Mouse (Mus musculus) liver, embryonic 14.5 days (tissue): ENCODE results near the gene Sipa1l3. TPM values are rescaled to one million over a fixed set of nuclear protein-coding genes. Genes with fewer than 3 reads are reported as not detected.
A peak's percentile ranks its signal among the peaks of the same experiment; 100 is the strongest.

Experiments
- ATAC-seq: fragments of 200-750 bp; cut with Nextera tagmentation; 2 replicates; pipeline ENCODE4 v1.8.0; 2017; ENCODE audit warnings: moderate number of reproducible peaks, mild to moderate bottlenecking, moderate library complexity; ENCODE audit not compliant: insufficient read depth
- DNase-seq, 3 experiments: peaks; one replicate each; pipeline ENCODE4 v3.0.0-alpha.2; 2012 to 2013; ENCODE audit warnings: low read depth in 3 of 3, low spot score in 3 of 3
- H3K27ac ChIP-seq: fragments of 300-500 bp; sonication (generic); 2 replicates; pipeline ENCODE4 v1.5.1; 2014; ENCODE audit warnings: moderate library complexity, mild to moderate bottlenecking, control low read depth, inconsistent platforms
- H3K27me3 ChIP-seq: fragments of 300-500 bp; sonication (generic); 2 replicates; pipeline ENCODE4 v1.6.1; 2014; ENCODE audit warnings: mild to moderate bottlenecking, low read length, moderate library complexity; ENCODE audit not compliant: control insufficient read depth, insufficient read depth
- H3K36me3 ChIP-seq: fragments of 300-500 bp; sonication (generic); replicated peaks from 2 replicates; pipeline ENCODE4 v1.6.1; 2014; ENCODE audit warnings: low read depth; ENCODE audit not compliant: control insufficient read depth, insufficient read depth
- H3K4me1 ChIP-seq, 2 experiments: fragments of 200-500 bp in 1 of 2; fragments of 300-500 bp in 1 of 2; sonication (generic) in 1 of 2; replicated peaks; 2 replicates each; pipeline ENCODE4 v1.6.1; 2012 to 2014; ENCODE audit warnings: antibody characterized with exemption in 1 of 2, inconsistent platforms in 1 of 2, low read length in 1 of 2; ENCODE audit not compliant: control insufficient read depth in 2 of 2, insufficient read depth in 2 of 2
- H3K4me2 ChIP-seq: fragments of 300-500 bp; sonication (generic); 2 replicates; pipeline ENCODE4 v1.6.1; 2014; ENCODE audit warnings: low read depth, mild to moderate bottlenecking, control low read depth, moderate library complexity
- H3K4me3 ChIP-seq, 2 experiments: fragments of 200-500 bp in 1 of 2; fragments of 300-500 bp in 1 of 2; sonication (generic) in 1 of 2; 2 replicates each; pipeline ENCODE4 v1.5.1; 2012 to 2014; ENCODE audit warnings: low read depth in 2 of 2, low read length in 2 of 2, mild to moderate bottlenecking in 2 of 2, control low read depth in 1 of 2, inconsistent platforms in 1 of 2, moderate library complexity in 1 of 2; ENCODE audit not compliant: insufficient read depth in 1 of 2
- H3K9ac ChIP-seq: fragments of 300-500 bp; sonication (generic); replicated peaks from 2 replicates; pipeline ENCODE4 v1.6.1; 2014; ENCODE audit warnings: mild to moderate bottlenecking, control low read depth, moderate library complexity
- H3K9me3 ChIP-seq: fragments of 300-500 bp; sonication (generic); 2 replicates; pipeline ENCODE4 v1.6.1; 2016; ENCODE audit warnings: low read length, mixed read lengths; ENCODE audit not compliant: control insufficient read depth
- CTCF ChIP-seq: IDR thresholded peaks from 2 replicates; pipeline ENCODE4 v1.5.1; 2016; ENCODE audit warnings: antibody characterized with exemption, low read depth, control low read depth
- EP300 ChIP-seq: IDR thresholded peaks from 2 replicates; pipeline ENCODE4 v1.6.1; 2016; ENCODE audit warnings: antibody characterized with exemption, low read depth
- WGBS: fragments of 180-500 bp; shearing (Covaris S2); extraction: QIAGEN DNeasy Blood & Tissue Kit; methylation state at CpG from one replicate; pipeline ENCODE4 v1.1.7; 2014; ENCODE audit not compliant: insufficient replicate concordance; 5-methylcytosine and 5-hydroxymethylcytosine counted together
- polyA plus RNA-seq, 2 experiments: library from polyadenylated mRNA; depleted of rRNA in 1 of 2; stranded (reverse) in 1 of 2; unstranded in 1 of 2; fragments of >200 nt; fragmentation: Nextera tagmentation in 1 of 2; extraction: Ambion mirVana in 1 of 2; gene quantifications; 2 replicates each; pipeline versions ENCODE4 v1.2.1 to v1.2.3; 2012 to 2014

Sipa1l3 gene
- polyA plus RNA-seq, 2 experiments, result 1.8 to 4.9 TPM

DNA sequence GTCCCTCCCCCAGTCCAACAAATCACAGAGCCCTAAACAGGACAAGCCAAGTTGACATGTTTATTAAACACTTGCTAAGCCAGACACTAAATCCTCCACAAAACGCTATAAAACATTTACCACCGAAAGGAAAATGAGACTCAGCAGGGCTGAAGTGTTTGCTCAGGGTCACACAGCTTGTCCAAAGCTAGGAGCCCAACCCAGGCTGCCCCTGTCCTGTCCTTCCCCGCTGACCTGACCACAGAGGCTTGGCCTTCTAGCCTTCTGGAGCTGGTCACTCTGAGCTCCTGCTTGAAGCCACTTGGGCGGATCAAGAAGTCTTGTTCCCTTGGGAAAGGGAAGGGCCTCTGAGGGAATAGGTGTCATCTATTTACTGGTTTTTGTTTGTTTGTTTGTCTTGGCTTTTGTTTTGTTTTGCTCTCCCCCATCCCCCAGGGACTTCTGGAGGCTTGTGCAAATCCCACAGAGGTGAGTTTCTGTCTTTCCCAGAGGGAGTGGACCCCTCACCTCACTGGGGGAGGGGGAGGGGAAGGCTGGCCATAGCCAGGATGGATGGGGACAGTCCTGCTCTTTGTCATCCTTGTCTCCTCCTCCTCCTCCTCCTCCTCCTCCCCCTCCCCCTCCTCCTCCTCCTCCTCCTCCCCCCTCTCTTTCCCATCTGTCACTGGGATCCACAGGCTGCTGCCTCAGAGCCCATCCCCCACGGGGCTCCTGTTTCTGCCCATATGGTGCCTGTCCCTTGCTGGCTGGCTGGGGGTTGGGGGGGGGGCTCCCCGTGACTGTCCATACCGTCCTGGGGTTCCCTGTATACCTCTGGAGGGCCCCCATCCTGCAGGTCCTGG, 226.6 kb downstream of the Sipa1l3 start:
- Histone ChIP-seq H3K9ac (no peak overlapping the region), H3K9me3 (no peaks in the 10 kb centered on the region), H3K4me1 (peaks cover 0 to 7% of the 10 kb centered on the region in 2 experiments; a peak in 1 of 4 replicates), H3K4me2 (no peak overlapping the region), H3K27ac (no peak overlapping the region), H3K27me3 (peaks cover 6% of the 10 kb centered on the region; the same call in 1 of the 2 replicates), H3K4me3 (no peak overlapping the region), H3K36me3 (no peaks in the 10 kb centered on the region)
- ATAC-seq, result no peak
- WGBS, result 40% methylated on average over 7 of the region's 7 CpGs
- no peak for DNase-seq
- TF ChIP-seq CTCF (no peak), EP300 (no peak)

DNA sequence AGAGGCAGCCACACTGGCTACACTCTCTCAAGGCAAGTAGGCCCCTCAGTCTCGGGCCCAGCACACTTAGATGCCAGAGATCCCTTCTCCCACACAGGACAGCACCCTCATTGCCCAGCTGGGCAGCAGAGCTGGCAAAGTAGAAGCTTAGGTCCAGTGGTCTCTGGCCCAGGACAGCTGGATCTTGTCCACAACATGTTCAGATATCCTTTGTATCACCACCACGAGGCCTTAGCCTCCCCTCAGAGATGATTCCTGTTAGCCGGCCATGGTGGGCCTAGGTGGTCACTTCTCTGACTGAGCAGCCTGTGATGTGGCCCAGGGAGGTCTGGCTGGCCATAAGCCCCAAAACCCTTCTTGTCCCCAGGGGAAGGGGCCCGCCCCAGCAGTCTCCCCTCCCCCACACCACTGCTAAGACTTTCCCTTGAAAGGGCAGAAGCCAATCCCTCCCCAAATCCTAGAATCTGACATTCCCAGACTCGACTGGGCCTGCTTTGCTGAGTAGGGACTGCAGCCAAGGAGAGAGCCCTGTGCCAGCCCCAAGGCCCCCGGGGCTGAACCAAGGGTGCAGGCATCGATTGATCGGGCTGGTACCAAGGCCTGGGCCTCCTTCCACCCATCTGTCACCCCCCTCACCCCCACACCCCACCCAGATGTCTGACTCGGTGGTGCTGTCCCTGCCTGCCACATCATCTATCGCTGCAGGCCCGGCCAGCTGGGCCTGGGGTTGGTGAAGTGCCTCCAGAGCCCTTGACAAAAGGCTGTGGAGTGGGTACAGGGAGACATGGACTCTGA, 227.6 kb downstream of the Sipa1l3 start:
- Histone ChIP-seq H3K4me1 (peaks cover 0 to 7% of the 10 kb centered on the region in 2 experiments; a peak in 1 of 4 replicates), H3K27me3 (peaks cover 6% of the 10 kb centered on the region; the same call in 1 of the 2 replicates), H3K9ac (no peak overlapping the region), H3K36me3 (no peaks in the 10 kb centered on the region), H3K9me3 (no peaks in the 10 kb centered on the region), H3K4me2 (no peak overlapping the region), H3K27ac (no peak overlapping the region), H3K4me3 (no peak overlapping the region)
- TF ChIP-seq CTCF, result no peak
- TF ChIP-seq EP300, result no peak
- ATAC-seq, result no peak
- 56% methylated on average over 11 of the region's 11 CpGs for WGBS
- DNase-seq, result no peak

DNA sequence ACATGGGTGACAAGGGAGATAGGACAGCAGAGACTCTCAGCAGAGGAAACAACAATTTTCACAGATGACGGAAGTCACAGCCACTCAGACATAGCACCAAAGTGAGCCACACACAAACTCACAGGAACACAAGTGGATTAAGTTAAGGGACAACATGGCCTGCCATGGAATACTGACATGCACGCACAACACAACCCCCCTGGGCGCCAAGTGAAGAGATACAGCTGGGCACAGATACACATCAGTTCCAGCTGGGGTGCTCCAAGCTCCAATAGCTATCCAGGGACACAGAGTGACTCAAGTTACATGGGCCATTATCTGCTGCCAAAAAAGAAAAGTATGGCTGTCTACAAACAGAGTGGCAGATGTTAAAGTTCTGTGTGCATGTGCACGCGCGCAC, 228.6 kb downstream of the Sipa1l3 start:
- Histone ChIP-seq H3K9me3 (no peaks in the 10 kb centered on the region), H3K4me1 (peaks cover 0 to 7% of the 10 kb centered on the region in 2 experiments; a peak in 1 of 4 replicates), H3K9ac (no peak overlapping the region), H3K27me3 (peaks cover 6% of the 10 kb centered on the region; the same call in 1 of the 2 replicates), H3K27ac (no peak overlapping the region), H3K4me3 (no peak overlapping the region), H3K4me2 (no peak overlapping the region), H3K36me3 (no peaks in the 10 kb centered on the region)
- WGBS, result 79% methylated on average over 6 of the region's 6 CpGs
- ATAC-seq (no peak), DNase-seq (no peak)
- TF ChIP-seq EP300, result no peak
- no peak for TF ChIP-seq CTCF

DNA sequence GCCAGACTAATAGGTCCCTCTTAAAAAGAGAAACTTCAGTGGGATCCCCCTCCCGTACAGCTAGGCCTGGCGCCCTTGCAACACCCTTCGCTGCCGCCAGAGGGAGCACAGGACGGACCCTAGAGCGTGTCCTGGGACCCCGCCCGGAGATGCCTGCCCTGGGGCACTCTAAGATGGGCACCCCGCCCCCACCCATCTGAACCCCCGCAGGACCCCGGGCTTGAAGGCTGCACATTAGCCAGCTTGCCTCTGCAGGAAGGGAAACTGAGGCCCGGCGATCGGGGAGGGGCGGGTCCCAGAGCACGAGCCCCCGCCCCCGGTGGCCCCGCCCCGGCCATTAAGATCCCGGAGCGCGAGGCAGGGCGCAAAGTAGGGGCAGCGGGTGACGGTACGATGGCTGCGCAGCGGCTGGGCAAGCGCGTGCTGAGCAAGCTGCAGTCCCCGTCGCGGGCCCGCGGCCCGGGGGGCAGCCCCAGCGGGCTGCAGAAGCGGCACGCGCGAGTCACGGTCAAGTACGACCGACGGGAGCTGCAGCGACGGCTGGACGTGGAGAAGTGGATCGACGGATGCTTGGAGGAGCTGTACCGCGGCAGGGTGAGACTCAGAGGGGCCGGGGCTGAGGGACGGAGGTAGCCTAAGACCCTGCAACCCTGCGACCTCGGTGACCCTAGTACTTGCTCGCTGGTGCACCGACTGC, 229.4 kb downstream of the Sipa1l3 start, which contains the start of gene Ppp1r14a:
Ppp1r14a (plus strand) TSS at position 367 of the 697 bp plus-strand sequence.
- Histone ChIP-seq H3K4me1 (peaks cover 0 to 7% of the 10 kb centered on the region in 2 experiments; a peak in 1 of 4 replicates), H3K27ac (no peak within 1 kb of the TSS)
- 2% methylated on average over 59 of the region's 59 CpGs for WGBS

More for the DNA sequence above, 229.4 kb downstream of the Sipa1l3 start, which contains the start of gene Ppp1r14a:
- TF ChIP-seq EP300 (no peak), CTCF (peak; percentile 89)
- Histone ChIP-seq H3K9ac (no peak within 1 kb of the TSS), H3K36me3 (no peaks in the 10 kb centered on the region), H3K9me3 (no peaks in the 10 kb centered on the region), H3K27me3 (peaks cover 6% of the 10 kb centered on the region; the same call in 1 of the 2 replicates), H3K4me3 (peak within 1 kb of the TSS; percentile 36 to 58), H3K4me2 (peak within 1 kb of the TSS; percentile 83)
- ATAC-seq (peak; percentile 51; the same call in 1 of the 2 replicates), DNase-seq (no peak)
